9 mouse cellular contexts compared by ENCODE assay signal in the genomic region with DNA sequence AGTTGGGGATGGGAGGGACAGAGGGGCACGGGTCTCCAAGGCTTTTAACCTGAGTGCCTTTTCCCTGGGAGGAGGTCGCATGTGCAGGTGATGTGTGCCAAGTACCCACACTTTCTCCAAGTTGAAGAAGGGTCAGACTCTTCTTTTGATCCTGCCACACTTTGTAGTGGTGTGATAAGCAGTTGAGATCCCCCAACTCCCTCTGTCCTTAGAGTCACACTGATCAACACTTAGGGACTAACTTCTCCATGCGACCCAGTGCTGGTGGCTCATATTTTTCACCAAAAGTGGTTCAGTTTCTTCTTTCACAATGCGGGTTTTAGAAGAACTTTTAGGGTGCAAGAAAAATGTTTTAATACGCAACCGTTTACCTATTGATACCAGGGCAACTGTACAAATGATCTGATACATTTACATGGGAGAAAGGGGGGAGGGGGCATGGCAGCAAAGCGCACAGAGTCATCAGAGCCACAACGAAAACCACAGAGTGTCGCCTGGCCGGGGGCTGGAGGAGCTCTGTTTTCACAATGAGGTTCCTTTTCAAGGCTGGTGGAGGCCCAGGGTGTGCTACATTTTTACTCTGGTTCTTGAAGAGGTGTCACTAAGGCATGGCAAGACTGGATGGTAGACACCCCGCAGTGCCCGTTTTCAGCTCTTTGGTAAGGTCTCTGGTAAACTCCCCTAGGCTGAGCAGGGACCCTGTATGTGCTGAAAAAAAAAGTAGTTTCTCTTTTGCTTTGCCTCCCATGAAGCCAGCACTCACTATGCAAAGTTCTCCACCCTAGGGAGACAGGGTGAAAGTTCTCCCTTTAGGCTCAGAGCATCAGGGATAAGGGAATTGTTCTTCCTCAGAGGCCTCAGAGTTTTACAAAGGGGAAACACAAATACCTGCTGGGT. TPM values are rescaled to one million over a fixed set of nuclear protein-coding genes. Genes with fewer than 3 reads are reported as not detected.
DNase-seq lines count a peak whose midpoint lies in the region; ATAC-seq and TF ChIP-seq lines count a peak whose summit lies in the region.
"Had no signal": no experiment of that assay in that cellular context is flagged by ENCODE, and none has a peak within 500 bp of the region (broad histone marks: within the 10 kb centered on the region; RNA-seq: fewer than 3 reads in every experiment).

No protein-coding gene starts in this region.

- peaks cover 11% of the 10 kb centered on the region for H3K4me1 ChIP-seq in forebrain, embryonic 13.5 days
- H3K4me1 ChIP-seq in limb, embryonic 13.5 days, result peaks cover 19% of the 10 kb centered on the region
- peaks cover 2% of the 10 kb centered on the region; the same call in 1 of the 2 replicates for H3K4me1 ChIP-seq in midbrain, postnatal 0 days (ENCODE audit: insufficient read depth, low read length)

- H3K27ac ChIP-seq in layer of hippocampus, adult 2 months, result 0 out of 2 replicates have a peak overlapping the region, but pooled peaks have one; percentile 32
- no peak overlapping the region for H3K27ac ChIP-seq in forebrain, embryonic 13.5 days
- H3K27ac ChIP-seq in limb, embryonic 13.5 days, result no peak overlapping the region
- no peak overlapping the region for H3K27ac ChIP-seq in midbrain, postnatal 0 days (ENCODE audit: low read depth, low read length)

- 34% methylated on average over 12 of the region's 12 CpGs for WGBS in forebrain, embryonic 13.5 days
- WGBS in limb, embryonic 13.5 days, result 39% methylated on average over 12 of the region's 12 CpGs
- 48% methylated on average over 12 of the region's 12 CpGs for WGBS in midbrain, postnatal 0 days

- TF ChIP-seq CTCF in layer of hippocampus, adult 2 months (conservative IDR thresholded peaks at IDR 0.05), result no peak
- no peak for TF ChIP-seq CTCF in midbrain, postnatal 0 days (IDR thresholded peaks at IDR 0.05)

- no peak for DNase-seq in layer of hippocampus, adult 2 months (ENCODE audit: low spot score in 2 of 2)
- DNase-seq in layer of hippocampus, adult 9-10 months (ENCODE audit: low spot score), result no peak
- DNase-seq in midbrain, postnatal 0 days (ENCODE audit: low spot score), result no peak
- DNase-seq in left cerebral cortex, postnatal 4 days, result no peak
- DNase-seq in retina, embryonic 14.5 days (ENCODE audit: low spot score), result no peak
- DNase-seq in ovary, postnatal 10 days (ENCODE audit: low spot score), result no peak

- H3K9me3 ChIP-seq in forebrain, embryonic 13.5 days (replicated peaks), result no peaks in the 10 kb centered on the region
- no peaks in the 10 kb centered on the region for H3K9me3 ChIP-seq in limb, embryonic 13.5 days
- H3K9me3 ChIP-seq in midbrain, postnatal 0 days (ENCODE audit: low read length), result no peaks in the 10 kb centered on the region

- no peak overlapping the region for H3K9ac ChIP-seq in forebrain, embryonic 13.5 days
- peak overlapping the region; percentile 62 for H3K9ac ChIP-seq in limb, embryonic 13.5 days
- no peak overlapping the region for H3K9ac ChIP-seq in midbrain, postnatal 0 days (replicated peaks; ENCODE audit: low read length, poor library complexity, severe bottlenecking)

- H3K27me3 ChIP-seq in forebrain, embryonic 13.5 days, result peaks cover 71% of the 10 kb centered on the region
- H3K27me3 ChIP-seq in limb, embryonic 13.5 days, result peaks cover 48% of the 10 kb centered on the region
- peaks cover 4% of the 10 kb centered on the region; the same call in 1 of the 2 replicates for H3K27me3 ChIP-seq in midbrain, postnatal 0 days (ENCODE audit: insufficient read depth, low read length)

- peak overlapping the region; percentile 51 for H3K4me3 ChIP-seq in layer of hippocampus, adult 2 months
- H3K4me3 ChIP-seq in forebrain, embryonic 13.5 days, result peak overlapping the region; percentile 25
- H3K4me3 ChIP-seq in limb, embryonic 13.5 days, result peak overlapping the region; percentile 42
- H3K4me3 ChIP-seq in midbrain, postnatal 0 days (ENCODE audit: low read depth, low read length), result peak overlapping the region; percentile 32; the same call in 1 of the 2 replicates
- H3K4me3 ChIP-seq: myocyte had no signal

- intact Hi-C loops in left cerebral cortex, postnatal 4 days (cut with DNase I), result no loop called here

- H3K36me3 ChIP-seq in forebrain, embryonic 13.5 days (ENCODE audit: poor library complexity, severe bottlenecking), result no peaks in the 10 kb centered on the region
- H3K36me3 ChIP-seq in limb, embryonic 13.5 days, result no peaks in the 10 kb centered on the region
- no peaks in the 10 kb centered on the region for H3K36me3 ChIP-seq in midbrain, postnatal 0 days (ENCODE audit: insufficient read depth, low read length)

- ATAC-seq in forebrain, embryonic 13.5 days, result no peak
- no peak for ATAC-seq in limb, embryonic 13.5 days (ENCODE audit: low FRiP score, low read depth)
- no peak for ATAC-seq in midbrain, postnatal 0 days (ENCODE audit: low FRiP score)

- H3K4me2 ChIP-seq in forebrain, embryonic 13.5 days, result peak overlapping the region; percentile 60
- peak overlapping the region; percentile 84 for H3K4me2 ChIP-seq in limb, embryonic 13.5 days (replicated peaks)
- peak overlapping the region; percentile 65 for H3K4me2 ChIP-seq in midbrain, postnatal 0 days (ENCODE audit: low read depth, low read length, poor library complexity, severe bottlenecking)

RNA-seq across cellular contexts. Expression of a gene that starts 0.7 kb away (rescaled TPM):
- 1 to 10 TPM in 1 of 2 experiments, under 1 TPM in 1; 0.87 to 1.5 TPM for total RNA-seq in layer of hippocampus, adult 2 months (2021)
- polyA plus RNA-seq in forebrain, embryonic 13.5 days (2015; fragmentation: Nextera tagmentation; extraction: Ambion mirVana), result not detected in 2 replicates
- polyA plus RNA-seq in limb, embryonic 13.5 days (2015; fragmentation: Nextera tagmentation; extraction: Ambion mirVana), result 0.36 and 0.38 TPM in 2 replicates
- not detected in 2 replicates for total RNA-seq in midbrain, postnatal 0 days (2014; rRNA removed)
- 0.34 and 0.35 TPM in 2 replicates for polyA plus RNA-seq in midbrain, postnatal 0 days (2015; fragmentation: Nextera tagmentation; extraction: Ambion mirVana)
- under 1 TPM in 1 of 2 experiments, not detected in 1; 0.74 TPM for total RNA-seq in left cerebral cortex, postnatal 4 days (2021)

RNA-seq across cellular contexts. Expression of a gene that starts 30.8 kb away (rescaled TPM):
- 1 to 10 TPM; 2.2 to 2.5 TPM for total RNA-seq in layer of hippocampus, adult 2 months (2021)
- polyA plus RNA-seq in forebrain, embryonic 13.5 days (2015; fragmentation: Nextera tagmentation; extraction: Ambion mirVana), result 6.1 and 7.7 TPM in 2 replicates
- 25.8 and 26.2 TPM in 2 replicates for polyA plus RNA-seq in limb, embryonic 13.5 days (2015; fragmentation: Nextera tagmentation; extraction: Ambion mirVana)
- total RNA-seq in midbrain, postnatal 0 days (2014; rRNA removed), result 9.1 and 10.1 TPM in 2 replicates
- 4.2 and 4.3 TPM in 2 replicates for polyA plus RNA-seq in midbrain, postnatal 0 days (2015; fragmentation: Nextera tagmentation; extraction: Ambion mirVana)
- total RNA-seq in left cerebral cortex, postnatal 4 days (2021), result 1 to 10 TPM; 2.2 to 4.8 TPM
